In the genomic region with DNA sequence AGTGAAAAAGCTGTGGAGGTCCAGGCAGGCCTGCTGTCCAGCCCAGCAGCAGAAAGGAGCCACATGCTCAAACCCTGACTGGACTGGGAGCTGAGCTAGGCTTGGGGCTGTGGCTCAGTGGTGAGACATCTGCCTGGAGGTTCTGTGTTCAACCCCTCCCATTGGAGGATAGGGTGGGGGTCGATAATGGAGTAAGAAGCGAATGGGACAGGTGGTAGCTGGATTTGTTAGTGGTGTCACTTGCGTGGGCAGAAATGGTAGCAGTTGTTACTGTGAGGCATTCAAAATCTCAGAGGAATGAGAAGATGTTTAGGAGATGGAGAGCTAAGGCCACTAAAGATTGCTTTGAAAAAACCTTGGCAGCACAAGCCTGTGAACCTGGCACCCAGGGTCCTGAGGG, we compare ENCODE assay signal across 16 mouse cellular contexts. TPM values are rescaled to one million over a fixed set of nuclear protein-coding genes. Genes with fewer than 3 reads are reported as not detected.
DNase-seq lines count a peak whose midpoint lies in the region; ATAC-seq and TF ChIP-seq lines count a peak whose summit lies in the region.
"Had no signal": no experiment of that assay in that cellular context is flagged by ENCODE, and none has a peak within 500 bp of the region (broad histone marks: within the 10 kb centered on the region; RNA-seq: fewer than 3 reads in every experiment).

No protein-coding gene starts in this region.

- WGBS in embryonic facial prominence, embryonic 14.5 days: 94% methylated on average over 3 of the region's 3 CpGs
- WGBS in embryonic facial prominence, embryonic 10.5 days: 83% methylated on average over 3 of the region's 3 CpGs
- WGBS in limb, embryonic 15.5 days: 84% methylated on average over 3 of the region's 3 CpGs
- WGBS in limb, embryonic 10.5 days: 88% methylated on average over 3 of the region's 3 CpGs
- WGBS in neural tube, embryonic 11.5 days: 87% methylated on average over 3 of the region's 3 CpGs

- no peak overlapping the region for H3K4me3 ChIP-seq in embryonic facial prominence, embryonic 14.5 days (ENCODE audit: low read depth, low read length)
- no peak overlapping the region for H3K4me3 ChIP-seq in embryonic facial prominence, embryonic 10.5 days
- H3K4me3 ChIP-seq in limb, embryonic 15.5 days: no peak overlapping the region
- H3K4me3 ChIP-seq in limb, embryonic 10.5 days: no peak overlapping the region
- H3K4me3 ChIP-seq in neural tube, embryonic 11.5 days (ENCODE audit: low read depth, low read length): no peak overlapping the region
- H3K4me3 ChIP-seq in myocyte: no peak overlapping the region

- H3K4me2 ChIP-seq in embryonic facial prominence, embryonic 14.5 days (ENCODE audit: low read depth, low read length): no peak overlapping the region
- no peak overlapping the region for H3K4me2 ChIP-seq in limb, embryonic 15.5 days
- no peak overlapping the region for H3K4me2 ChIP-seq in neural tube, embryonic 11.5 days (ENCODE audit: low read depth)
- H3K4me2 ChIP-seq in myocyte (ENCODE audit: low read depth): peak overlapping the region; percentile 31

- H3ac ChIP-seq in myocyte (ENCODE audit: control insufficient read depth, insufficient read length): no peak overlapping the region

- H3K4me1 ChIP-seq in embryonic facial prominence, embryonic 14.5 days (ENCODE audit: control insufficient read depth, insufficient read depth, low read length): no peaks in the 10 kb centered on the region
- H3K4me1 ChIP-seq in embryonic facial prominence, embryonic 10.5 days: no peaks in the 10 kb centered on the region
- no peaks in the 10 kb centered on the region for H3K4me1 ChIP-seq in limb, embryonic 15.5 days
- H3K4me1 ChIP-seq in limb, embryonic 10.5 days: no peaks in the 10 kb centered on the region
- H3K4me1 ChIP-seq in neural tube, embryonic 11.5 days (ENCODE audit: control insufficient read depth, insufficient read depth, low read length): no peaks in the 10 kb centered on the region

- no peak overlapping the region for H3K27ac ChIP-seq in embryonic facial prominence, embryonic 14.5 days (replicated peaks; ENCODE audit: low read depth, low read length)
- no peak overlapping the region for H3K27ac ChIP-seq in embryonic facial prominence, embryonic 10.5 days (replicated peaks)
- 0 out of 2 replicates have a peak overlapping the region, but pooled peaks have one; percentile 27 for H3K27ac ChIP-seq in limb, embryonic 15.5 days
- no peak overlapping the region for H3K27ac ChIP-seq in limb, embryonic 10.5 days
- H3K27ac ChIP-seq in neural tube, embryonic 11.5 days (ENCODE audit: low read depth, low read length): no peak overlapping the region

- no peaks in the 10 kb centered on the region for H3K9me3 ChIP-seq in embryonic facial prominence, embryonic 14.5 days (ENCODE audit: control insufficient read depth, low read length)
- H3K9me3 ChIP-seq in embryonic facial prominence, embryonic 10.5 days: no peaks in the 10 kb centered on the region
- H3K9me3 ChIP-seq in limb, embryonic 15.5 days: no peaks in the 10 kb centered on the region
- H3K9me3 ChIP-seq in limb, embryonic 10.5 days (replicated peaks): no peaks in the 10 kb centered on the region
- H3K9me3 ChIP-seq in neural tube, embryonic 11.5 days (ENCODE audit: control insufficient read depth, low read length): no peaks in the 10 kb centered on the region
- H3K9me3 ChIP-seq: G1E had no signal

- no peak for TF ChIP-seq POLR2A in myocyte (IDR thresholded peaks at IDR 0.05; ENCODE audit: insufficient read length, low read depth)

- H3K27me3 ChIP-seq in embryonic facial prominence, embryonic 14.5 days (replicated peaks; ENCODE audit: control insufficient read depth, insufficient read depth, low read length): no peaks in the 10 kb centered on the region
- no peaks in the 10 kb centered on the region for H3K27me3 ChIP-seq in embryonic facial prominence, embryonic 10.5 days (replicated peaks; ENCODE audit: low read depth, poor library complexity, severe bottlenecking)
- H3K27me3 ChIP-seq in limb, embryonic 15.5 days: no peaks in the 10 kb centered on the region
- H3K27me3 ChIP-seq in limb, embryonic 10.5 days (ENCODE audit: low read depth, poor library complexity, severe bottlenecking): no peaks in the 10 kb centered on the region
- H3K27me3 ChIP-seq in neural tube, embryonic 11.5 days (ENCODE audit: control insufficient read depth, insufficient read depth, low read length): no peaks in the 10 kb centered on the region
- no peaks in the 10 kb centered on the region for H3K27me3 ChIP-seq in myocyte (ENCODE audit: control insufficient read depth, insufficient read depth, insufficient read length)
- H3K27me3 ChIP-seq: CH12.LX, Patski had no signal

- no peaks in the 10 kb centered on the region for H3K79me2 ChIP-seq in myocyte (ENCODE audit: control insufficient read depth, insufficient read depth)

- DNase-seq in embryonic facial prominence, embryonic 14.5 days (ENCODE audit: low spot score): peak; percentile 11
- DNase-seq in embryonic facial prominence, embryonic 10.5 days (ENCODE audit: low spot score): no peak
- DNase-seq in limb, embryonic 10.5 days (ENCODE audit: low spot score): no peak
- DNase-seq in neural tube, embryonic 11.5 days (ENCODE audit: low spot score): peak; percentile 8
- no peak for DNase-seq in neural tube, embryonic 10.5 days (ENCODE audit: extremely low spot score, low spot score)
- no peak for DNase-seq in spleen, postnatal 14 days (ENCODE audit: low spot score in 2 of 2)
- DNase-seq: B cell, adult 2 months; cerebellum, adult 11 months; cerebellum, adult 11-12 months had no signal

- H3K36me3 ChIP-seq in embryonic facial prominence, embryonic 14.5 days (ENCODE audit: control insufficient read depth, insufficient read depth, low read length): peaks cover 17% of the 10 kb centered on the region
- peaks cover 16% of the 10 kb centered on the region for H3K36me3 ChIP-seq in embryonic facial prominence, embryonic 10.5 days (replicated peaks)
- H3K36me3 ChIP-seq in limb, embryonic 15.5 days: peaks cover 17% of the 10 kb centered on the region
- H3K36me3 ChIP-seq in limb, embryonic 10.5 days: peaks cover 15% of the 10 kb centered on the region
- peaks cover 3% of the 10 kb centered on the region for H3K36me3 ChIP-seq in neural tube, embryonic 11.5 days (ENCODE audit: control insufficient read depth, insufficient read depth, low read length)
- no peaks in the 10 kb centered on the region for H3K36me3 ChIP-seq in myocyte (ENCODE audit: control insufficient read depth, insufficient read depth)

- H3K9ac ChIP-seq in embryonic facial prominence, embryonic 14.5 days (ENCODE audit: low read depth, low read length): no peak overlapping the region
- H3K9ac ChIP-seq in limb, embryonic 15.5 days: no peak overlapping the region
- H3K9ac ChIP-seq in neural tube, embryonic 11.5 days (ENCODE audit: low read length): no peak overlapping the region

- ATAC-seq in embryonic facial prominence, embryonic 14.5 days (ENCODE audit: low read depth): 0 out of 2 replicates have a peak, but pooled peaks have one; percentile 35
- no peak for ATAC-seq in limb, embryonic 15.5 days (ENCODE audit: insufficient number of reproducible peaks, low FRiP score, low TSS enrichment, low read depth)
- no peak for ATAC-seq in neural tube, embryonic 11.5 days (ENCODE audit: insufficient read depth, low FRiP score, low TSS enrichment)
- ATAC-seq: activated CD4-positive, CD25-positive, alpha-beta regulatory T cell, adult 4 months; CD4-positive, CD25-positive, alpha-beta regulatory T cell, adult 4 months; Patski had no signal

TF ChIP-seq in myocyte, 11 proteins besides CTCF, POLR2A, EP300 and RAD21:
- TF ChIP-seq SRF (IDR thresholded peaks at IDR 0.05; ENCODE audit: control insufficient read depth, insufficient read length, low read depth) (no peak), MYOD1 (IDR thresholded peaks at IDR 0.05; ENCODE audit: control insufficient read depth in 1 of 3, insufficient read length in 2 of 3, low read depth in 2 of 3) (peak; percentile 5 to 82 (median 68)), MYOG (IDR thresholded peaks at IDR 0.05; ENCODE audit: control insufficient read depth in 1 of 3, insufficient read depth in 1 of 3, insufficient read length in 2 of 3, low read depth in 2 of 3) (peak in 2 of 3 experiments; percentile 64 to 75), TCF12 (IDR thresholded peaks at IDR 0.05; ENCODE audit: insufficient read depth, poor library complexity, severe bottlenecking) (peak; percentile 28)

RNA-seq across cellular contexts. Expression of gene Alpk3, which starts 9.6 kb away (rescaled TPM):
- 6.0 and 7.9 TPM in 2 replicates for polyA plus RNA-seq in embryonic facial prominence, embryonic 14.5 days (2014; fragmentation: Nextera tagmentation; extraction: Ambion mirVana)
- polyA plus RNA-seq in embryonic facial prominence, embryonic 10.5 days (2016; fragmentation: Nextera tagmentation; extraction: Ambion mirVana): 0.11 and 0.20 TPM in 2 replicates
- 2.2 and 5.9 TPM in 2 replicates for polyA plus RNA-seq in limb, embryonic 15.5 days (2015; fragmentation: Nextera tagmentation; extraction: Ambion mirVana)
- 0.19 and 0.48 TPM in 2 replicates for polyA plus RNA-seq in limb, embryonic 10.5 days (2016; fragmentation: Nextera tagmentation; extraction: Ambion mirVana)
- 0.76 and 1.1 TPM in 2 replicates for polyA plus RNA-seq in neural tube, embryonic 11.5 days (2014; fragmentation: Nextera tagmentation; extraction: Ambion mirVana)
- polyA plus RNA-seq in myocyte (2012; fragmentation: generic; extraction: Trizol): 22.4 TPM
- polyA plus RNA-seq: Patski had no signal

RNA-seq across cellular contexts. Expression of gene Zfp592, which starts 54.4 kb away (rescaled TPM):
- polyA plus RNA-seq in embryonic facial prominence, embryonic 14.5 days (2014; fragmentation: Nextera tagmentation; extraction: Ambion mirVana): 15.0 and 17.0 TPM in 2 replicates
- 15.6 and 16.3 TPM in 2 replicates for polyA plus RNA-seq in embryonic facial prominence, embryonic 10.5 days (2016; fragmentation: Nextera tagmentation; extraction: Ambion mirVana)
- polyA plus RNA-seq in limb, embryonic 15.5 days (2015; fragmentation: Nextera tagmentation; extraction: Ambion mirVana): 11.8 and 15.6 TPM in 2 replicates
- polyA plus RNA-seq in limb, embryonic 10.5 days (2016; fragmentation: Nextera tagmentation; extraction: Ambion mirVana): 15.7 and 16.1 TPM in 2 replicates
- 14.1 and 16.2 TPM in 2 replicates for polyA plus RNA-seq in neural tube, embryonic 11.5 days (2014; fragmentation: Nextera tagmentation; extraction: Ambion mirVana)
- polyA plus RNA-seq in myocyte (2012; fragmentation: generic; extraction: Trizol): 11.9 TPM

Comparison
In these comparisons a context has a peak if more than half of its experiments do, and no peak if none do; other contexts are left out.
1. DNase-seq: peak in embryonic facial prominence, embryonic 14.5 days (single experiment) and neural tube, embryonic 11.5 days (single experiment); none in embryonic facial prominence, embryonic 10.5 days (single experiment), limb, embryonic 10.5 days (single experiment), neural tube, embryonic 10.5 days (single experiment) and spleen, postnatal 14 days (0 of 2).